Mouse (Mus musculus) spleen, adult 2 months (tissue): ENCODE measurements at regions not wholly inside any gene's neighbourhood (a gene's known extent, or its start where the extent isn't known, plus 50 kb on each side); places are given as distances from the start of the nearest gene placed in this dataset.

Experiments used
- DNase-seq, 2 experiments: peaks; one replicate each; pipeline versions ENCODE4 v3.0.0 to v3.0.0-alpha.2; 2012 to 2021; ENCODE audit warnings: low spot score in 2 of 2, low read depth in 1 of 2
- H3K27ac ChIP-seq: fragments of 200-500 bp; 2 replicates; pipeline ENCODE4 v1.5.1; 2012; ENCODE audit warnings: low read length, inconsistent platforms; ENCODE audit not compliant: insufficient read depth
- H3K27me3 ChIP-seq: fragments of 200-500 bp; 2 replicates; pipeline ENCODE4 v1.6.1; 2012; ENCODE audit warnings: mild to moderate bottlenecking, moderate library complexity, low read length, inconsistent platforms; ENCODE audit not compliant: control insufficient read depth, insufficient read depth
- H3K36me3 ChIP-seq: fragments of 200-500 bp; 2 replicates; pipeline ENCODE4 v1.6.1; 2012; ENCODE audit warnings: mild to moderate bottlenecking, low read length, inconsistent platforms; ENCODE audit not compliant: control insufficient read depth, insufficient read depth
- H3K4me1 ChIP-seq: fragments of 200-500 bp; 2 replicates; pipeline ENCODE4 v1.6.1; 2011; ENCODE audit warnings: inconsistent platforms; ENCODE audit not compliant: control insufficient read depth, insufficient read depth, insufficient read length
- H3K4me3 ChIP-seq: fragments of 200-500 bp; 2 replicates; pipeline ENCODE4 v1.5.1; 2011; ENCODE audit warnings: mild to moderate bottlenecking, inconsistent platforms; ENCODE audit not compliant: insufficient read depth, insufficient read length; ENCODE audit errors: extremely low read depth
- CTCF ChIP-seq: fragments of 200-500 bp; IDR thresholded peaks from 2 replicates; pipeline ENCODE4 v1.5.1; 2011; ENCODE audit warnings: mild to moderate bottlenecking, inconsistent platforms; ENCODE audit not compliant: insufficient read depth, insufficient read length, insufficient replicate concordance; ENCODE audit errors: extremely low read depth
- POLR2A ChIP-seq: fragments of 200-500 bp; IDR thresholded peaks from 2 replicates; pipeline ENCODE4 v1.6.1; 2011; ENCODE audit warnings: low read depth, low read length, inconsistent platforms
- whole genome bisulfite sequencing: fragments of 180-500 bp; shearing (Covaris S2); methylation state at CpG from one replicate; pipeline ENCODE4 v1.1.7; 2018; 5-methylcytosine and 5-hydroxymethylcytosine counted together

- TF ChIP-seq POLR2A (no peak), CTCF (no peak)
- Histone ChIP-seq H3K27ac (no peak overlapping the region), H3K4me3 (no peak overlapping the region), H3K4me1 (no peaks in the 10 kb centered on the region), H3K36me3 (no peaks in the 10 kb centered on the region), H3K27me3 (no peaks in the 10 kb centered on the region)
- 75% methylated on average over 2 of the region's 2 CpGs for WGBS
- DNase-seq = peak in 1 of 2 experiments; percentile 41
These were observed 73.0 kb upstream of the Nrn1 start for GRCm38 (mm10) chr13:36807961-36808360.

GRCm38 (mm10) chr13:36789360-36789759, 54.4 kb upstream of the Nrn1 start:
- 98% methylated on average over 1 of the region's 1 CpGs for WGBS
- no peak for TF ChIP-seq CTCF
- TF ChIP-seq POLR2A = no peak
- H3K27me3 ChIP-seq = no peaks in the 10 kb centered on the region
- H3K27ac ChIP-seq = no peak overlapping the region
- DNase-seq = peak in 1 of 2 experiments; percentile 15
- no peaks in the 10 kb centered on the region for H3K4me1 ChIP-seq
- H3K4me3 ChIP-seq = no peak overlapping the region
- H3K36me3 ChIP-seq = no peaks in the 10 kb centered on the region
